Mouse (Mus musculus) adipocyte (in vitro differentiated cells): ENCODE results near the gene Fam219a.

Source experiments
- DNase-seq: peaks from one replicate; pipeline ENCODE4 v3.0.0-alpha.2; 2016; ENCODE audit warnings: low spot score

Gene Fam219a

DNA sequence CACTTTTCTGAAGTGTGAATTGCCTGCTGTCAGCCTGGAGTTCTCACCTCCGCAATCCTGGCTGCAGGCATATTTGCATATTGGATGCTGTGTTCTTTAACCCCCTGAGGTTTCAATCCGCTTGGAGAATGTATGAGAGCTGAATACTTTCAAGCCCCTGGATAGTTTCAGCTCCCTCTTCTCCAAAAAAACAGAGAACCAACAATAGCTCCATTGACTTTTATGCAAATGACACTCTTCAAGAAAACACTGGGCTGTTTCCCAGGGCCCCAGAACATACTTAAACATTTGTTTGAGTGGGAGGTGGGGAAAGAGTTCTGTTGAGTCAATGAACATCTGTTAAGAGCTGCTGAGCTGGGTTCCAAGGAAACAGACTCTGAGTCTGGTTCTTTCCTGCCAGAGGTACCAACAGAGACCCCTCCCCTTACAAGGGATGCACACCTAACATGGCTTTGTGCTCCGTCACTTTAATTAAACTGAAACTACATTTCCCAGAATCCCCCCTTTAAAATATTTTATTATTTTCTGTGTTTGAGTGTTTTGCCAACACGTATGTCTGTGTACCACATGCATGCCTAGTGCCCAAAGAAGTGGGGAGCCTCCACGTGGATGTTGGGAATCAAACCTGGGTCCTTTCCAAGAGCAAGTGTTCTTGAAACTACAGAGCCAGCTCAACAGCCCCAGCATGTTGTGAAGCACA, 98.5 kb downstream of the Fam219a start:
- DNase-seq = no peak

DNA sequence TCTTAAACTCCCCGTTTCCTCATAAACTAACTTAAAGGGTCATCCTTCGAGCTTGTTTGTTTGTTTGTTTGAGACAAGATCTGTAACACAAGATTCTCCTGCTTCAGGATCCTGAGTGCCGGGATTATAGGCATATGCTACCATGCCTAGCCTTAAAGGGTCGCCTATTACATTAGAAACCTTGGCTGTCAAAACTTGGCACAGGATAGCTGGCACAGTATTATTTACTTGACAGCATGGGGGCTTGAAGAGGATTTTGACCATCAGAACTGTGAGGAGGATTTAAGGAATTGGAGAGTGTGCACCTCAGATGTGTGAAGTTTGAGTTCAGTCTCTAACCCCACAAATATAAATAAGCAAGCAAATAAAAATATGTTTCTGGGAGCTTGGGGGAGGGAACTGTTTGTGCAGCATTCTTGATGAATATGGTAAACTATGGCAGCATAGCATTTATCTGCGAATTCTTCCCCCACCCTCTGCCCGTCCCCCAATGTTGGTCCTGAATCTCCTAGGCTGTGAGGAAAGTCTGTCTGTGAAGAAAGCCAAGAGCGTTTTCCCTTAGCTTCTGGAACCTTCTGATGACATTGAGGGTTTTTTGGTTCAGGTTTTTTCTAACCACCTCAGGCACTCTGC, 99.2 kb downstream of the Fam219a start:
- DNase-seq = no peak

DNA sequence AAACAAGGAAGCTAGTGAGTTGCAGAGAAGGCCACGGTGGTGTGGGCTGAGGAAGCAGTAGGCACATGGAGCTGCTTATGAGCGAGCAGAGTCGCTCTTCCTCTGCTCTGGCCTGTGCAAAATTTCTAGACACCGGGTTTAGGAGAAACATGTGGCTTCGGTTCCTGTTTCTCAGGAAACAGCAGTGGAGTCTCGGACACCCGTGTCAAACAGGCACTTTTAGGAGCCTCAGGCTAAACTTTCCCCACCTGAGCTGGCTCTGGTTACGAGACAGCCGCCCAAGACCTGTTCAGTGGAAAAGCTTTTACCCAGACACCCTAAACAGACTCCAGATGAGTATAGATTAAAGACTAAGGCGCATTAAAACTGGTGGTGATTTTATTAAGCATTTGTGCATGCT, 100.1 kb downstream of the Fam219a start:
- no peak for DNase-seq

DNA sequence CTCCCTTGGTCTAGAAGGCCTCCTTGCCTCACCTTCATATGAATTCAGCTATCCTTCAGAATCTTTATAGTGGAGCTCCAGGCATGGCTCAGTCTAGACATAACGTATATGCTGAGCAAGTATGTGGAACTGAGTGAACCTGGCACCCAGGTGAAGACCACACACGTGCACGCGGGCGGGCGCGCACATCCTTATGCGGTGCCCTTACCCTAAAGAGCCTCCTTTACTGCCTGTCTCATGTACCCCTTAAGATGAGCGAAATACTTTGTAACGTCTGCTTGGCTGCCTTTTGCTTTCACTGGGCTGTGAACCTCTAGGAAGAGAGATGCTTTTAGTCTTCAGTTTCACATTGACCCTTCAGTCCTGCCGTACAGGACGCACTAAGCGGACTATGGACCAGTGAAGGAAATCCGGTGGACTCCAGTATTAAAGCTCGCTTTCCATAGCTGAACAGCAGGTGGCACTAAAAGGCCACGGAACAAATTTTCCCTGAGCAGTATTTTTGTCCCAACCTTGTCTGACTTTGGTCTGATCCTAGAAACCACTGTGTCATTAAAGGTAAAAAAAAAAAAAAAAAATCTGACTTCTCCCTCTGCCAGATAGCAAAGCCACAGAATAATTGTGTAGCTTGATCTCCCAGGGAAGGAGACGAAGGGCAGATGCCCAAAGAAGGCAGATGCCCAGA, 100.8 kb downstream of the Fam219a start:
- DNase-seq = peak; percentile 75
